Mouse (Mus musculus) brain, embryonic 14.5 days (tissue): ENCODE measurements around the gene Usp20. TPM values are rescaled to one million over a fixed set of nuclear protein-coding genes. Genes with fewer than 3 reads are reported as not detected.

Experiments
- DNase-seq: peaks from one replicate; pipeline ENCODE4 v3.0.0-alpha.2; 2011; ENCODE audit warnings: low read depth
- CTCF ChIP-seq: fragments of 200-500 bp; IDR thresholded peaks from 2 replicates; pipeline ENCODE4 v1.5.1; 2012; ENCODE audit warnings: inconsistent platforms, mild to moderate bottlenecking, moderate library complexity, borderline replicate concordance; ENCODE audit not compliant: insufficient read depth, insufficient read length; ENCODE audit errors: extremely low read depth
- POLR2A ChIP-seq: fragments of 200-500 bp; IDR thresholded peaks from 2 replicates; pipeline ENCODE4 v1.6.1; 2012; ENCODE audit warnings: mild to moderate bottlenecking, inconsistent platforms, borderline replicate concordance; ENCODE audit not compliant: poor library complexity, insufficient read depth, insufficient read length, severe bottlenecking; ENCODE audit errors: extremely low read depth
- polyA plus RNA-seq: library from polyadenylated mRNA; depleted of rRNA; stranded (reverse); fragments of >200 nt; gene quantifications from 2 replicates; pipeline ENCODE4 v1.2.3, GENCODE M21; 2012; rRNA removed

Gene Usp20
- polyA plus RNA-seq, 1 experiment, result 41.8 TPM

DNA sequence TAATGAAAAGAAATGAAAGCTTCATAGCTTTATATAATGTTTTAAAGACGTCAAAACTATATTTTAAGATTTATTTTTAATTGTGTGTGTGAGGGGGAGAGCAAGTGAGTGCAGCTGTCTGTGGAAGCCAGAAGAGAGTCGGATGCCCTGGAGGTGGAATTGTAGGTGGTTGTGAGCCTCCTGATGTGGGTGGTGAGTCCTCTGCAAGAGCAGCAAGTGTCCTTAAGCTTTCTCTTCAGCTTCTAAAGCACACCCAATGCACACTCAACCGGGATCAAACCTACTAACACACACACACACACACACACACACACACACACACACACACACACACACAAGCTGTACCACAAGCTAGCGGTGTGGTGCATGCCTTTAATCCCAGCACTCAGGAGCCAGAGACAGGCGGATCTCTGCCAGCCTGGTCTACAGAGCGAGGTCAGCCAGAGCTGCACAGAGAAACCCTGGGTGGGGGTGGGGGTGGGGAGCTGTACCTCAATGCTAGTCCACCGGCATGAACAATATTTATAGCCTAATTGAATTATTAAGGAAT lies 85.7 kb downstream of the Usp20 start:
- DNase-seq, result no peak

DNA sequence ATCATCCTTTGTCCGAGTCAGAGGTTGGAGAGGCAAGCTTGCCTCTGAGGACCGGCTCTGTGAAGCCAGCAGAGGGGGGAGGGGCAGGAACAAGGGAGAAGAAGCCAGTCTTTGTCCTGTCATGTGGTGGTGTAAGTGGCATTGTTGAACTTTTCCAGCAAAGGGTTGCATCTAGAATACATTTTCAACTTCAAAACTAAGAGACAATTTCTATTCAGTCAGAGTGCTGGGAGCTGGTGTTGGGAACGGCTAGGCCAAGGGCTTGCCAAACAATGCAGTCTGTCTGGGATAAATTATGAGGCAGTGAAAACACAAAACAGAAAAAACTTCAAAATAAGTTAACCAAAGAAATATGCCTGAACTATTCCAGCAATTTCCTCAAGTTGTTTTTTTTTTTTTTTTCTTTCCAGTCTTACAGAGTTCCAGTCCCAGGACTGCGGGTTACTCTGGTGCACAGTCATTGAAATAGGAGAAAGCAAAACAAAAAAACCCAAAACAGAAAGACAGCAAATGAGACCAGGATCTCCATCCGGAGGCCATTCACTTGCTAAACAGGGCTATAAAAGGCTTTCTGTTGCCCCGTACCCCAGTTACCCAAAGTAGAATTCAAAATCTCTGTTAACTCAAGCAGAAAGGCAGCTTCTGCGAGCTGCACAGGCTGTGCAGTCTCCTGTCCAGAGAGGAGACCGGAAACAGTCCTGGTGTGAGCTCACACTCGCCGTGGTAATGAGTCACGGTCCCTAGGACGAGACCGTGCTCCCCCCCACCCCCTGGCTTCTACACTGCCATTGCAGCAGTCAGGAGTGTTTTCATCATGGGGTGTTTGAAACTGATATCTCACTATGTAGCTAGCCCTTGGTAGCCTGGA lies 86.4 kb downstream of the Usp20 start:
- TF ChIP-seq POLR2A (no peak), CTCF (no peak)
- peak; percentile 87 for DNase-seq

More for the DNA sequence above, 85.7 kb downstream of the Usp20 start:
- TF ChIP-seq CTCF (no peak), POLR2A (no peak)

DNA sequence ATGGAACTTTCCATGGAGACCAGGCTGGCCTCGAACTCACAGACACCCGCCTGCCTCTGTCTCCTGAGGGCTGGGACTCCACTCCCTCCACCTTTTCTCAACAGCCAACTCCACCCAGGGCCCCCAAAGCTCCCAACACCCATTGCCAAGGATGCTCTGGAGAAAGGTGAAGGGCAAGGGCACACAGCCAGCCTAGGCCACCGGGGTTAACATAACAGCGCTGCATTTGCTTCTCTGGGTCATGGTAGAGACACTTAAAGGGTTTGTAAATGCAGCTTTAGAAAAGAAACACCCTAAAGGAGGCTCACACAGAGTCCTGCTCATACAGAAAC lies 87.0 kb downstream of the Usp20 start:
- no peak for DNase-seq
- TF ChIP-seq POLR2A, result no peak

DNA sequence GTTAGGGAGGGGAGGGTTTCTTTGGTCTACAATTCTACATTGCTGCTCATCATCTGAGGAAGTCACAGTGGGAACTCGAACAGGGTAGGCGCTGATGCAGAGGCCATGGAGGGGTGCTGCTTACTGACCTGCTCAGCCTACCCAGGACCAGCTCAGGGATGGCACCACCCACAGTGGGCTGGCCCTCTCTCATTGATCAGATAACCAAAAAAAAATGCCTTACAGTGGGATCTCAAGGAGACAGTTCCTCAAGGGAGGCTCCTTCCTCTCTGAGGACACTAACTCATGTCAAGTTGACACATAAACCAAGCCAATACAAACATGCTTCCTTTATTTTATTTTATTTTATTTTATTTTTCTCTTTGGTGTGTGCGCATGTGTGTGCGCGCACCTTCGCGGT lies 87.4 kb downstream of the Usp20 start:
- TF ChIP-seq CTCF (no peak), POLR2A (no peak)

More for the DNA sequence above, 87.4 kb downstream of the Usp20 start:
- DNase-seq, result no peak

Other genes with a start within 250 kb of the Usp20 start
- 1.9 and 3.2 TPM in 2 replicates for gene 1700001O22Rik, start 178.6 kb upstream of the Usp20 start, polyA plus RNA-seq
- gene Ntmt1, start 174.5 kb upstream of the Usp20 start, polyA plus RNA-seq, result 72.3 and 98.7 TPM in 2 replicates
- 51.0 and 51.5 TPM in 2 replicates for gene Asb6, start 151.9 kb upstream of the Usp20 start, polyA plus RNA-seq
- gene Prrx2, start 147.3 kb upstream of the Usp20 start, polyA plus RNA-seq, result 10.8 and 13.6 TPM in 2 replicates
- 3.8 and 4.7 TPM in 2 replicates for gene Ptges, start 52.4 kb upstream of the Usp20 start, polyA plus RNA-seq
- 32.0 and 37.6 TPM in 2 replicates for gene Tor1b, start 29.3 kb upstream of the Usp20 start, polyA plus RNA-seq
- 66.9 and 79.1 TPM in 2 replicates for gene Tor1a, start 14.3 kb upstream of the Usp20 start, polyA plus RNA-seq
- gene BC005624, start 78 bp upstream of the Usp20 start, polyA plus RNA-seq, result 69.0 and 72.0 TPM in 2 replicates
- gene Fnbp1, start 159.7 kb downstream of the Usp20 start, polyA plus RNA-seq, result 34.1 and 46.3 TPM in 2 replicates
- 34.1 and 35.3 TPM in 2 replicates for gene Gpr107, start 170.0 kb downstream of the Usp20 start, polyA plus RNA-seq